In the genomic region with DNA sequence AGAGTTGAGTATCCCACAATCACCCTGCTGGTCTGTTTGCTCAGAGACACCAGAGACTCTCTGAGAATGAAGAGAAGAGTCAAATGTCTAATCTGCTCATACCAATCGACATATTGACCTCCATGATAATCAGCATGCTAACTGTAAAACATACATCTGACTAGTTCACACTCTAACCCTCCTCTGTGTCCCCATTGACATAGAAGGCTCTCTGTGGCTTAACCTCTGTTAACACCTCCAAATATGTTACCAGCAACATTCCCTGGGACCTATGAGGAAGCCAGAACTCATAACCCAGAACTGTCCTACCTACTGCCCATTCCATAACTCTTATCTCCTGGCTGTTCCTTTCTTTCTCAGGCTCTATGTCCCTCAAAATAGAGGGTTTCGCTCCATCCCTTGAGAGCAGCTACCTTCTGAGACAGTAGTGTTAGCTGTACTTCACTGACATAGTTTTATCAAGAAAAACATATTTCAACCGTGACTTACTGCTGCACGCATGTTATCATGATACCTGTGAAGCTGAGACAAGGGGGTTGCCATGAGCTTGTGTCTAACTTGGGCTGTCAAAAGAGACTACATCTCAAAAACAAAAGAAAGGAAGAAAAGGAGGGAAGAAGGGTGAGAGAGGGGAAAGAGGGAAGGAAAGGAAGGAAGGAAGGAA, we compare ENCODE assay signal across 27 mouse cellular contexts.
DNase-seq lines count a peak whose midpoint lies in the region; ATAC-seq and TF ChIP-seq lines count a peak whose summit lies in the region.
"Had no signal": no experiment of that assay in that cellular context is flagged by ENCODE, and none has a peak within 500 bp of the region (broad histone marks: within the 10 kb centered on the region; RNA-seq: fewer than 3 reads in every experiment).

No protein-coding gene starts in this region.

- H3K4me2 ChIP-seq in liver, embryonic 12.5 days = peak overlapping the region; percentile 42
- no peak overlapping the region for H3K4me2 ChIP-seq in liver, postnatal 0 days (ENCODE audit: low read depth, low read length)
- H3K4me2 ChIP-seq: hindbrain, embryonic 15.5 days; intestine, embryonic 15.5 days; neural tube, embryonic 15.5 days had no signal

- peak overlapping the region; percentile 85 for H3K27ac ChIP-seq in liver, embryonic 12.5 days
- H3K27ac ChIP-seq in liver, postnatal 0 days (ENCODE audit: low read depth) = peak overlapping the region; percentile 56; the same call in 1 of the 2 replicates
- H3K27ac ChIP-seq in cerebellum, adult 2 months (ENCODE audit: insufficient read depth, low read length) = no peak overlapping the region
- H3K27ac ChIP-seq: forebrain, embryonic 10.5 days; hindbrain, embryonic 10.5 days; hindbrain, embryonic 15.5 days; kidney, postnatal 0 days; neural tube, embryonic 15.5 days had no signal

- DNase-seq in 416B (ENCODE audit: low read depth) = peak; percentile 37
- no peak for DNase-seq in liver, postnatal 0 days
- no peak for DNase-seq in right cerebral cortex, adult 2 months (ENCODE audit: low spot score in 2 of 2)
- DNase-seq in ovary, postnatal 36 days (ENCODE audit: low spot score) = no peak
- DNase-seq in cerebellum, adult 2 months = no peak
- DNase-seq: adrenal gland, postnatal 25 days; cerebellum, adult 8-10 months; cerebellum, postnatal 36 days; heart, postnatal 14 days; kidney, adult 2 months; kidney, postnatal 4 days; layer of hippocampus, postnatal 36 days; lung, postnatal 36 days; midbrain, embryonic 14.5 days; right cerebral cortex, postnatal 4 days; thymus, postnatal 4 days had no signal

- peaks cover 34% of the 10 kb centered on the region for H3K4me1 ChIP-seq in liver, embryonic 12.5 days
- H3K4me1 ChIP-seq in liver, postnatal 0 days (ENCODE audit: insufficient read depth) = no peaks in the 10 kb centered on the region
- no peaks in the 10 kb centered on the region for H3K4me1 ChIP-seq in cerebellum, adult 2 months (ENCODE audit: control insufficient read depth, insufficient read depth, low read length)
- H3K4me1 ChIP-seq: forebrain, embryonic 10.5 days; hindbrain, embryonic 10.5 days; hindbrain, embryonic 15.5 days; intestine, embryonic 15.5 days; neural tube, embryonic 15.5 days had no signal

- TF ChIP-seq POLR2A in cerebellum, adult 2 months (IDR thresholded peaks at IDR 0.05; ENCODE audit: borderline replicate concordance, insufficient read depth, low read length) = no peak

- no peaks in the 10 kb centered on the region for H3K9me3 ChIP-seq in liver, embryonic 12.5 days (replicated peaks)
- no peaks in the 10 kb centered on the region for H3K9me3 ChIP-seq in liver, postnatal 0 days (ENCODE audit: low read length)
- H3K9me3 ChIP-seq: forebrain, embryonic 10.5 days; hindbrain, embryonic 10.5 days; hindbrain, embryonic 15.5 days; intestine, embryonic 15.5 days; neural tube, embryonic 15.5 days had no signal

- WGBS in liver, embryonic 12.5 days (ENCODE audit: insufficient replicate concordance) = 21% methylated on average over 4 of the region's 4 CpGs
- 61% methylated on average over 4 of the region's 4 CpGs for WGBS in liver, postnatal 0 days (ENCODE audit: insufficient replicate concordance)
- WGBS in cerebellum, adult 2 months = 90% methylated on average over 4 of the region's 4 CpGs

- peak; percentile 82 for ATAC-seq in erythroblast, adult 5-6 weeks (replicated peaks; ENCODE audit: low FRiP score, poor library complexity, severe bottlenecking)
- peak; percentile 93 for ATAC-seq in liver, embryonic 12.5 days
- peak; percentile 83 for ATAC-seq in liver, postnatal 0 days
- ATAC-seq: CD4-positive, CD25-positive, alpha-beta regulatory T cell, adult 4 months; forebrain, embryonic 16.5 days had no signal

- H3K9ac ChIP-seq in liver, embryonic 12.5 days = no peak overlapping the region
- H3K9ac ChIP-seq in liver, postnatal 0 days (replicated peaks) = no peak overlapping the region
- H3K9ac ChIP-seq: hindbrain, embryonic 15.5 days; intestine, embryonic 15.5 days; neural tube, embryonic 15.5 days had no signal

- H3K27me3 ChIP-seq in liver, embryonic 12.5 days (replicated peaks) = no peaks in the 10 kb centered on the region
- no peaks in the 10 kb centered on the region for H3K27me3 ChIP-seq in liver, postnatal 0 days (ENCODE audit: insufficient read depth, low read length)
- H3K27me3 ChIP-seq in cerebellum, adult 2 months (ENCODE audit: control insufficient read depth, insufficient read depth, low read length) = no peaks in the 10 kb centered on the region
- H3K27me3 ChIP-seq: hindbrain, embryonic 15.5 days; intestine, embryonic 15.5 days; megakaryocyte, embryonic 14.5 days; neural tube, embryonic 15.5 days had no signal

- peak; percentile 93 for TF ChIP-seq EP300 in liver, postnatal 0 days (IDR thresholded peaks at IDR 0.05; ENCODE audit: low read depth)

- TF ChIP-seq CTCF in liver, postnatal 0 days (IDR thresholded peaks at IDR 0.05; ENCODE audit: low read depth) = no peak
- TF ChIP-seq CTCF in cerebellum, adult 2 months (IDR thresholded peaks at IDR 0.05; ENCODE audit: borderline replicate concordance, insufficient read depth, low read depth, low read length) = no peak

- H3K36me3 ChIP-seq in liver, embryonic 12.5 days = no peaks in the 10 kb centered on the region
- H3K36me3 ChIP-seq in liver, postnatal 0 days (replicated peaks; ENCODE audit: insufficient read depth, low read length) = no peaks in the 10 kb centered on the region
- H3K36me3 ChIP-seq: forebrain, embryonic 10.5 days; hindbrain, embryonic 10.5 days; hindbrain, embryonic 15.5 days; intestine, embryonic 15.5 days; neural tube, embryonic 15.5 days had no signal

- no peak overlapping the region for H3K4me3 ChIP-seq in liver, embryonic 12.5 days
- no peak overlapping the region for H3K4me3 ChIP-seq in liver, postnatal 0 days (ENCODE audit: low read depth, low read length)
- H3K4me3 ChIP-seq in cerebellum, adult 2 months (replicated peaks; ENCODE audit: insufficient read depth, low read depth, low read length) = no peak overlapping the region
- H3K4me3 ChIP-seq: forebrain, embryonic 10.5 days; hindbrain, embryonic 10.5 days; hindbrain, embryonic 15.5 days; intestine, embryonic 15.5 days; megakaryocyte, embryonic 14.5 days; neural tube, embryonic 15.5 days had no signal
